Mouse (Mus musculus): ENCODE measurements around the gene Clrn2.

DNA sequence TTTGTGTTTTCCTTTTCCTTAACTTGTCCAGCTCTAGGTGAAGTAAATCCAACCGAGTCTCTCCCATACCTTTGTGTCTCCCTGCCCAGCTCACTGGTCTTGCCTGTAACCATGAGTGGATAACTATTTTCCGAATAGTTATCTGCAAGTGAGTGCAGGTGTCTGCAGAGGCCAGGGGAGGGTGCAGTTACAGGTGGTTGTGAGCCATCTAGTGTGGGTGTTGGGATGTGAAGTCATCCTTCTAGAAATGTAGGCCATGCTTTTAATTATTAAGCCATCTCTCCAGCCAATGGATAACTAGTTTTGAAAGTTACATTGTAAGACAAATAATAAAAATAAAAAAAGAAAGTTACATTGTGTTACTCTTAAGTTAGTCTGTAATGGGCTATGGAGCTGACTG lies 60.0 kb downstream of the Clrn2 start:
- TF ChIP-seq POLR2A (IDR thresholded peaks at IDR 0.05; ENCODE audit: borderline replicate concordance, control insufficient read depth, low read depth, low read length) (no peak), CTCF (IDR thresholded peaks at IDR 0.05; ENCODE audit: control insufficient read depth, insufficient read depth, low read length) (no peak)

All from bone marrow, adult 2 months (tissue).